Mouse (Mus musculus) mature B cell (primary cell): ENCODE measurements around the gene P4ha2.

Source experiments
- in situ Hi-C: fragments of 300-500 bp; cut with MboI; formaldehyde crosslinking; loops from 2 replicates; pipeline ENCODE4 v1.14.3; 2019

Gene P4ha2

DNA sequence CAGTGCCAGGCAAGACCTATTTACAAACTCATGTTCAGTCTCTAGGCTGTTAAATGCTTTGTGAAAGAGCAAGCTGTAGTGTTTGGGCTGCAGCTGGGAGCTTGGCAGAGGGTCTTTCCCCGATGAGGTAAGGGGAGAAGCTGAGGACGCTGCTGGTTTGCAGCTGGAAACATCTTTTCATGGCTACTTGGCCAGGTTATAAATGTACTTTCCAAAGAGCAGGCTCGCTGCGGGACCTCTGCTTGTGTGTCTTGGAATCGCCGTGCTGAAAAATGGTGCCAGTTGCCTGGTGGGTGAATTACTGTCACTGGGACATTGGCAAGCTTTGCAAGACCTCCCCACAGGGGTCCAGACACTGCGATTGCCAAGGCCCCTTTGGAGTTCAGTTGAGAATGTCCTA lies 7.3 kb downstream of the P4ha2 start:
- in situ Hi-C loops = no loop called here

DNA sequence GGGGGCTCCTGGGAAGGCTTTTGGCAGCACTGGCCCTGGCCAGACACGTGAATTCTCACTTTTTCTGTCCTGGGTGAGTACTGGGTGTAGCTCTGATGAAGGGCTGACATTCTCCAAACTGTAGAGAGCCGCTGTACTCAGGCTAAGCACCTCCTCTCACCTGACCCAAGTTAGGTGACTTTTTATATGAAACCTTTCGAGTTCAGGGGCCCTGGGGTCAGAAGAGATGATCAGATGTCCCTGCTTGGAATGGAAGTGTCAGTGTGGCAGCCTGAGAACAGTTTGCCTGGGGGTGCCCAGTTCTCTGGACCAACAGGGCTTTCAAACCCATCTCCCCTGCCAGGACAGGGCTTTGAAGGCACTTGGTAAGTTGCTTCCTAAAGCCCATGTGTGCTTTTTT lies 8.2 kb downstream of the P4ha2 start:
- in situ Hi-C loops = no loop called here

DNA sequence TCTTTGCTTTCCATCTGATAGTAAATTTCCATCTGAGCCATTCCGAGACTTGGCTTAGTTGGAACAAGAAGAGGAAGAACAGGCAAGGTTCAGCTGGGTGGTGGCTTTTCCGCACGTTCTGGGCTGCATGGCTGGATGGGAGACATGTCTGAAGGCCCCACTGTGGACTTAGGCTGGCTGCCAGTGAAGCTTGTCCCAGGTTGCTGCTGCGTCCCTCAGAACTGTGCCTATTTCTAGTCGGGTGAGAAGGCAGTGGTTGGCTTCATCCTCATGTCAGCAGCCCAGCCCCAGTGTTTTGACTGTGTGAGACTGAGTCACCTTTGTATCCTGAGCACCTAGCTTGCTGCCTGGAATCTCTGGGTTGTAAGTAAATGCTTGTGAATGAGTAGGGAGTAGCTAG lies 9.0 kb downstream of the P4ha2 start:
- in situ Hi-C loops = no loop called here

DNA sequence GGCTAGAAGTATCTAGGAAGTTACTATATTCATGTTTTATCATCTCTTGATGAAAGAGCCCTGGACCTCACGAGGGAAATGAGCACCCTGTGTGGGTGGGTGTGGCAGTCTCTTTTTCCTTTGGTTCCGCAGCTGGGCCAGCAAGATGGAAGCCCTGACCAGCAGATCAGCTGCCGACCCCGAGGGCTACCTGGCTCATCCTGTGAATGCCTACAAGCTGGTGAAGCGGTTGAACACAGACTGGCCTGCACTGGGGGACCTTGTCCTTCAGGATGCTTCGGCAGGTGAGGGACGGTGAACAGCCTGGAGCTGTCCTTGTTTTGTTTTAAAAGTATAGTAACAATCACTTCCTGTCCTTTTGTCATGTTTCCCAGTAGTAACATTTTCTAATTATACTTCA lies 11.4 kb downstream of the P4ha2 start:
- in situ Hi-C loops = no loop called here

DNA sequence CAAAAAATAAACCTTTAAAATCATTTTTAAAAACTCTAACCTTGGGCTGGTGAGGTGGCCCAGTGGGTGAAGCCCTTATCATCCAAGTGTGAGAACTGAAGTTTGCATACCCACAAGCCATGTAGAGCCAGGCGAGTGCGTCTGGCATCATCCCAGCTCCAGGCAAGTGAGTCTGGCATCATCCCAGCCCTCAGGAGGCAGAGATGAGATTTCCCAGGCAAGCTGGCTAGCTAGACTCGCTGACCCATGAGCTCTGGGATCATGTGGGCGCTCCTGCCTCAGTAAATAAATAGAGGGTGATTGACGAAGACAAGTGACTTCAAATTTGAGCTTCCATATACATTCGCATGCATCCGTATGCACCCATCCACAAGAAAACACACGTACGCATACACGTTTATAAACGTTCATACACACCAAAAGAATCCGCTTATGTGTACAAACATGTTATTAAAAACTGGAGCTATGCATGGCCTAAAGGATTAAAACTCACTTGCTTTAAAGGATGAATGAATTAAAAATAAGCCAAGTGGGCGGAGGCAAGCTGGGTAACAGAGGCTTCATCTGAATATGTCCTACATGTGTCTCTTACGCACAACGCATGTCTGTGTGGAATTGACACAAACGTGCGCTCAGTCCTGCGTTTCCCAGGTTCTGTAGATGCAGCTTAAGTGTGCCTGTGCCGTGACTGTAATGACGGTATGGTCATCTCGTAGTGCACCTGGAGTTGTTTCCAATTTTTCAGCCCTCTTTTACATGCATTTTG lies 12.3 kb downstream of the P4ha2 start:
- in situ Hi-C loops = no loop called here

DNA sequence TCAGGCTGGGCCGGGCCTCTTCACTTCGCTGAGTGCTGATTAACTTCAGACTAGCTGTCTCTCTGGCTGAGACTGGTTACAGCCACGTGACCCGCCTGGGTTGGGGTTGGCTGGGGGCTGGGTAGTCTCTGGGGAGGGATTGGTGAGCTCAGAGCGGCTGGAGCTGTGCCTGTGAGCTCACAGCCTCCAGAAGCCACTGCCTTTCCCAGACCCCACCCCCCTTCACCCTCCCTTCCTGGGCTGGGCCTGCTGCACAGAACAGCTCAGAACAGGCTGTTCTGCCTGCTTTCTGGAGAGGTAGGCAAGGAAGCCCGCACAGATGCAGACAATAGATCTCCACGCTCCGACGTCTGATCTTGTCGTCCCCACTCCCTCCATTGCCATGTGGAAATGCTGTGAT lies 13.0 kb downstream of the P4ha2 start:
- in situ Hi-C loops = no loop called here

DNA sequence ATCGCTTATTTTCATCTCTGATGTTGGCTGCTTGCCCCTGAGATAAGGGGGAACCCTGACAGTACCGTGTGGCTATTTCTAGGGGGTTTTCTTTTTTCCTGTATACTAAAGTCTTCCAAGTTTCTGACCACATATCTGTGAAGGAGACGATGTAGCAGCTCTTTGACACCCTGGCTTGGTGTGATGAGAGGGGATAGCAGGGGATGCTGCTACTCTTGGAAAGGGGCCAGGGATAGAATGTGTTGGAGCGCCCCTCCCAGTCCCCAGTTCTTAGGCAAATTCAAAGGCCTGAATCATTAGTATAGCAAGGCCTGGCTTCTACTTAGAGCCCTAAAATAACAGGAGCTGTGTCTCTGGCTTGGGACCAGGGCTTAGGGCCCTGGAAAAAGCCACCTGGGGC lies 13.5 kb downstream of the P4ha2 start:
- in situ Hi-C loops = no loop called here

DNA sequence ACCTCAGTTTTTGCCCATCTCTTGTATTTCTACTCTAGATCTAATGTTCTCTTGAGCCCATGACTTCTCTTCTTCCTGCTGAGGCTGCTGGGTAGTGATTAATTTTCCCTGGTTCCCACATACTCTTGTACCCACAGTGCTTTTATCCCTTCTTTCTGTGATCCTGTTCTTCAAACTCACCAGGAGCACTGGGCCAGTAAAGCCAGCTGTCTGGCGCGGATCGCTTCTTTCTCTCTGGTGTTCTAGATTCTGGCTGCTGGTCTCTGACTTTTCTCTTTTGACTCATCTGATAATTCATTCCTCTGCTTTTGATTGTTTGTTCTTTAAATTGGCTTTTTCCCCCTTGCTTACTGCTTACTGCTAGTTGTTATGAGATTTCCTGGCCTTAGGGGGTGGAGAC lies 14.9 kb downstream of the P4ha2 start:
- in situ Hi-C loops = no loop called here

DNA sequence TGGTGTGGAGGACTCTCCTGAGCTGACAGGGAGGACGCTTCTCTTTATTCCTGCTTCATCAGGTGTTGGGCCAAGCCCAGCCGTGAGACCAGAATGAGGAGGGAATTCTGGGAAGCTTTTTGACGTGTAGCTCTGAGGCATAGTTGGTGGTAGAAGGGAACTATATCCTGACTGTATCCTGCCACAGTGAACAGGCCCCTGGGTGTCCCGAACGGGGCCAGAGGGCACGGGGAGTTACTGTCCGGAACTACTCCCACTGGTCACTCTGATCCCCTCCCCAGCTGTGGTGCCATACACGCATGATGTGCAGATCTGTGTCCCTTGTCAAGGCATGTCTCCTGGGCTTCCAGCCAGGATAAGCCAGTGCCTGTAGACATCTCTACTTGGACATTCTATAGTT lies 15.4 kb downstream of the P4ha2 start:
- in situ Hi-C loops = no loop called here

DNA sequence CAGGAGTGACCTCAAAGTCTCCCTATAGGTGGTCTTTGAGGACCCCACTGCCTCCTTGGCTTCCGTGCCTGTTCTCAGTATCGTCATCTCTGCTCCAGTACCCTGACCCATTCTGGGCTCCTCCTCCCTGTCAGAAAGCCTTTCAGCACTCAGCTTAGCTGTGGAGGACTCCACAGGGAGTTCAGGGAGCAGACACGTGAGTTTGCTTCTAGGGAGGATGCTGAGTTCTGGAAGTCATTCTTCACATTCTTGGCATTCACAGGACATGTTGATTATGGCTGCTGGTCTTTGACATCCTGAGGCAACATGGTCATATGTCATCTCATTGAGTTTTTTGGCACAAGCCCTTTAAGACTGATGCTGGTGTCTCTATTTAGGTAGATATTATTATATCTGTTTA lies 16.0 kb downstream of the P4ha2 start:
- in situ Hi-C loops = no loop called here

DNA sequence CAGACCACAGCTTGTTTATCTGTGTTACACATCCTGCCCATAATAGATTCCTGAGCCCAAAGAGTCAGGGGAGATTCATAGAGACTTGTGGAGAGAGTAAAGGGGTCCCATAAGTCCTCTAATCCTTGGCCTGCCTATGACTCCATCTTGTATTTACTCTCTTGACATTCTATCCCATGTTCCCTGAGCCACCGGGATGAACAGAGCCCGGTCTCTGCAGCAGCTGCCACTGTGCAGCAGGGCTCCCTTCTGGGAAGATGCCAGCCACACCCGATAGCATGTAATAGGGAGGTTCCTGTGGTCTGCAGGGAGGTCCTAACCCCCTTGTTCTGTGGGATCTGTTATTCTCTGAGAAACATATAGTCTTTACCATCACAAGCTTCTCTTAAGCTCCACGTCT lies 16.5 kb downstream of the P4ha2 start:
- in situ Hi-C loops = no loop called here

DNA sequence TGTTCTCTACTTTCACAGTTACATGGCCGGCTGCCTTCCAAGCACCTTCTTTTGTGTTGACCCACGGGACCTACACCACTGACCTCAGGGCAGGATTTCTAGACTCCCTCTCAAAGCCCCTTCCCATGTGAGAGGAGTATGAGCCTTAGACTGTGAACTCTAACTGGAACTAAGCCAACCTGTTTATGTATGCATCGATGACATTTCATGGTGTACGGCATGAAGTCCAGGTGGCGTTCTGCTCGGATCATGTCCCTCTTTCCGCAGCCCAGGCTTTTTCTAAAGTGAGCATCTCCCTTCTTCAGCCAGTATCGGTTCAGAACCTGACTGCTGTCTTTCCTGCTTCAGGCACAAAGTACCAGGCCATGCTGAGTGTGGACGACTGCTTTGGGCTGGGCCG lies 17.2 kb downstream of the P4ha2 start:
- in situ Hi-C loops = no loop called here

DNA sequence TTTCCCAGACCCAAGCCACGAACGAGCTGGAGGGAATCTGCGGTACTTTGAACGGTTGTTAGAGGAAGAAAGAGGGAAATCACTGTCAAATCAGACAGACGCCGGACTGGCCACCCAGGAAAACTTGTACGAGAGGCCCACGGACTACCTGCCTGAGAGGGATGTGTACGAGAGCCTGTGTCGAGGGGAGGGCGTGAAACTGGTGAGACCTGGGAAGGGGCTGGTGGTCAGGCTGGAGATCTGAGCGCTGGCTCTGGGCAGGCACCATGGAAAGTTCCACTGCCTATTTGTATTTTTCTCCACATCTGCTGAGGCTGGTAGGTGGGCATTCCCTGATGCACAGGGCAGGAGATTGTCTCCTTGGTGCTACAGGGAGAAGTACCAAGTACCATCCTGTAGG lies 19.2 kb downstream of the P4ha2 start:
- in situ Hi-C loops = no loop called here

DNA sequence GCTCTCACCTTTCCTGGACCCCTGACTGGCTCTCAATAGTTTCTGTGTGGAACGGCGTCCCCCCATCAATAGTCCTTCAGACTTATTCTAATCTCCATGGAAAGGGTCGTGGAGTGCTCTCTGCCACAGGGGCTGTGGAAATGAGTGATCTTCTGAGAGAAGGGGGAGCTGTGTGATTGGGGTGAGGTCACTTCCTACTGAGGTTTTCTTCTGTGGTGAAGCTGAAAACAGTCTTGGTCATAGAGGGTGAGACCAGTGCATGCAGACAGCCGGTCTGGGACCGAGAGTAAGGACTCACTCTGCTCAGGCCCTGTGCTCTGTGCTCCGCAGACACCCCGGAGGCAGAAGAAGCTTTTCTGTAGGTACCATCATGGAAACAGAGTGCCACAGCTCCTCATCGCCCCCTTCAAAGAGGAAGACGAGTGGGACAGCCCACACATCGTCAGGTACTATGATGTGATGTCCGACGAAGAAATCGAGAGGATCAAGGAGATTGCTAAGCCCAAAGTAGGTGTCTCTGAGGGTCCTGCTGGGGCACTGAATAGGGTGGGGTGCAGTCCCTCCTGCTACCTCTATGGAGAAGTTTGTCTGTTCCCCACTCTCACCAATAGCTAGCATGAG lies 20.0 kb downstream of the P4ha2 start:
- in situ Hi-C loops = no loop called here

DNA sequence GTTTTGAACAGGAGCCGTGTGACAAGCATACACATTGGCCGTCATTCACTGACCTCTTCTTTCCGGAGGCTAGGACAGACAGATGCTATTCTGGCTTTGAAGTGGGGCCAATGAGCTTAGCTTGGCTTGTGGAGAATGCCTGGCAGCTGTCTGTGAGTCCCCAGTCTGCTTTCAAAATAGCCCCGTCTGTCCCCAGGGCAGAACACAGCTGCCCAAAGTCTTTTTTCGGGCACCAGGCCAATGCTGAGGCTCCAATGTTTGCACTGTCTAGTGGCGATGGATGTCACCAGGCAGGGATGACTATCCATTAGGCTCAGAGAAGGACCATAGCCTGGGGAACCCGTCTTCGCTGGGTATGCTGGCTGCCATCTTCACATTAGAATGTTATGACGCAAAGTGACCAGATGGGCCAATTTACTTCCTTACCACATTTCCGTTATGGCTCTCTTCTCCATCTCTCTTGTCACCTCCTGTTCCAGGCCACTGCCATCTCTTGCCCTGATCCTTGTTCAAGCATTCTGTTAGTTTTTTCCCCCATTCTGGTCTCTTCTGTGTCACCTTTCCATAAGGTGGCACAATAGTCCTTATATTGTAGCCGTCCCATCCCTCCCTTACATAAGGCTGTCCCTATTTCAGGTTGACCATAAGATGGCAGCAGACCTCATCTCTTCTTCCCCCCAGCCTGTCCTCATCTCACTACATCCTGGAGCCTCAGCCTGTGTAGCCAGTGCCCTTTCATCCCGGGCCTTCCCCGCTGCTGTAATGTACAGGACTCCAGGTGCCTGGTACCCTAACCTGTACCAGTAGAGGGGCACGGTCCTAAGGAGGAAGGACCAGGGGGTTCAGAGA lies 22.7 kb downstream of the P4ha2 start:
- in situ Hi-C loops = no loop called here

DNA sequence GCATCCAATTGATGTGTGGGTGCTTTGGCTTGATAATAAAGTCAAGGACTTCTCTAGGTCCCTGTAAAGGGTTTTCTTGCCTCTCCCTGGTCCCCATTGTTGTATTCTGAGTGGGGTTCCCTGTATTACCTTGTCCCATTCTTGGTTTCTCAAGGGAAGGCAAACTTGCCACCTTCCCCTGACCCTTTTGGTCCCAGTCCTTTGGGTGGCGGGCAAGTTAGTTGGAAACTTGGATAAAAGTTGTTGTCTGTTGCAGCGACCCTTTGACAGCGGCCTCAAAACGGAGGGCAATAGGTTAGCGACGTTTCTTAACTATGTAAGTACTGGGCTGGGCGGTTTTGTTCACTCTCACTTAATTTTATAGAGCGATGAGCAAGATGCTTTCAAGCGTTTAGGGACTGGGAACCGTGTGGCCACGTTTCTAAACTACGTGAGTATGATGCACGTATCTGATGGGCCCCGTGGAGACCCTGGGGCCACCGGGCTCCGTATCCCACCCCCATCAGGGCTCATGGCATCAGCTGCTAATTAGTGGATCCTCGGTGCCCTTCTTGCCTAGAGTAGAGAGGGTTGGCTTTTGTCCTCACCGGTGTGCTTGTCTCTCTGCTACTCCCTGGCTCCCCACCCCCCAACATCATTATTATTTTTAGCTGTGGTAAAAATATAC lies 26.2 kb downstream of the P4ha2 start:
- in situ Hi-C loops = no loop called here

DNA sequence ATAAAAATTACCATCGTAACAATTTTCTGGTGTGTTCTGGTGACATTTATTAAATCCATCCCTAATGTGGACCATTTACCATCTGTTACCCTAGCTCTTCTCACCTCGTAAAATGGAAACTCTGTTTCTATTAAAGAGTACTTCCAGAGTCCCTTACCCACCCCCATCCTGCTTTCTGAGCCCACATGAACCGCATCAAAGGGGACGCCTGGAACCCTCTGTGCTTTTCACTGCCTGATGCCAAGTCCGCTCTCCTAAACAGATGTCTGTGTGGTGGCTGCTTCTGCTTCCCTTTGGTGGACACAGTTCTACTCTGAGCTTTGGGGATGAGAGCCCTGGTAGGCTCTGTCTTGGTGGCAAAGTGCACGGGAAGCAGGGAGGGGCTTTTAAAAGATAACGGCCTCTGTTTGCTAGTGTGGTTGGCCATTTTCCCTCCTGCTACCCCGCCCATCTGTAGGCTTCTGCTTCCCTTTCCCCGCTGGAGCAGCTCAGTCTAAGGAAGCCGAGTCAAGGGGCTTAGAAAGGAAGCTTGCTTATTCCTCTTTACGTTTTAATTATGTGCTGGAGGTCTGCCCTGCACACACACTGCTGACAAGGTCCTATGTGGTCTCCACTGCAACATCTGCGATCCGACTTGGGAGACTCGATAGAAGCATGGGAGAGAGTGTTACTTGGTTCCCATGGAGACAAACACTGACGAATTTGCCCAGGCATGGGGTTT lies 26.9 kb downstream of the P4ha2 start:
- in situ Hi-C loops = no loop called here

DNA sequence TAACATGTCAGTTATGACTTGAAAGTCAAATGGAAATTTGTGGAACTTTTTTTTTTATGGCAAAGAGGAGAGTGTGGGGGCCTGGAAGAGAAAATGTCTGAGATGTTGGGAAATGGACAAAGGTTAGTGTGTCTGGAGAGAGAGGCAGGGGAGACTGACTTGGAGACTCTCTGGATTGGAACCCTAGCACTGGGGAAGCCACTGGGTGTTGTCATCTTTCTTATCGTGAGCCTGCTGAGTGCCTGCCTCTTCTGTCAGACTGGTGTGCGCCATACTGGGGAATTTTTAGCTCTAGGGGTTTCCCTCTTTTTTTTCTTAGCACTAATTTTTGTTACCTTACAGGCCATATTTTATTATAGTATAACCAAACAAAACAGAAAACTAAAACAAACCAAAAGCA lies 27.5 kb downstream of the P4ha2 start:
- in situ Hi-C loops = no loop called here

DNA sequence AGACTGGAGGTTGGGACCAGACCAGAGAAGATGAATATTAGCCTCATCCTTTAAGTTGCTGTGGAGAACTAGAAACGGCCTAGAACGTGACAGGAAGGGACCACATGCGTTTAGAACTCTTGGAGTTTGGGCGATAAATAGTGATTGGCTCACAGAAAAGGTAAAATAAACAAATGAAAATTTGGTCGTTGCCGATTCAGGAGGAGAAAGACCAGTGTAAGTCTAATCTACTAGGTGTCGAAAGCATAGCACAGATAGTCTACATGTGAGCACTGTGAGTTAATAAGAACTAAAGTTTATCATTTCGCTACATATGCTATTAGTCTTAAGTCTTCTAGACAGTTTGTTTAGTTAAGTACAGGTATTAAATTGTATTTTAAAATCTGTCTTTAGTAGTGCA lies 30.1 kb downstream of the P4ha2 start:
- in situ Hi-C loops = no loop called here

DNA sequence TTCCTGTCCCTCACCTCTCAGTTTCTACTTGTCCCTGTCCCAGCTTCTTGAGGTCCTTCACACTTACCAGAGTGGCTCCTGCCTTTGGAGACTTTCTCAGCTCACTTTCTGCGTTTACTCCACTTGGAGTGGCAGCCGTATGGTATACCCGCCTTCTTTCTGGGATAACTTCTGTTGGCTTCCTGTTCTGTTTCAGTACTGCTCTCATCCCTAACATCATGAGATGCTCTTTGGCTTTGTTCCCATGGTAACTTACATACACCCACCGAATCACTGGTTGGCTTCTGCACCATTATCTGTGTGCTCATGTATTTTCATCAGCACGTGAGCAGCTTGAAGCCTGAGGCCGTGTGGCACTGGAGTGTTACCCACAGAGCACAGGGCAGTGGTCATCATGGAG lies 30.8 kb downstream of the P4ha2 start:
- in situ Hi-C loops = no loop called here

DNA sequence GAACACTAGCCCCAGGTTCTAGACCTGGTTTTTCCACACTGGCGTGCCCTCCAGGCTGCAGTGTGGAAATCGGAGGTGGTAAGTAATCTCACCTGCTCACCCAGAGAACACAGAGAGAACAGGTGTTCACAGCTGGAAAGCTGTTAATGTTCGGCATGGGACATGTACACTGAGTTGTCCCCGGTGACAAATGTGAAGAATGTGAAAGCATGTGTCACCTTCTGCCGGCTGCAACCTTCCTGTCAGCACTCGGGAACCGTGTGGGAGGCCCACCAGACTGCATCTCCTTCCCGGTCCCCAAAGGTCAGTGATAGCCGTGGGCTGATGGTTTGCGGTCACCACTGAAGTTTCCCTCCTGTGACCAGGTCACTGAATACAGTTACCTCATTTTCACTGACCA lies 32.4 kb downstream of the P4ha2 start:
- in situ Hi-C loops = no loop called here

DNA sequence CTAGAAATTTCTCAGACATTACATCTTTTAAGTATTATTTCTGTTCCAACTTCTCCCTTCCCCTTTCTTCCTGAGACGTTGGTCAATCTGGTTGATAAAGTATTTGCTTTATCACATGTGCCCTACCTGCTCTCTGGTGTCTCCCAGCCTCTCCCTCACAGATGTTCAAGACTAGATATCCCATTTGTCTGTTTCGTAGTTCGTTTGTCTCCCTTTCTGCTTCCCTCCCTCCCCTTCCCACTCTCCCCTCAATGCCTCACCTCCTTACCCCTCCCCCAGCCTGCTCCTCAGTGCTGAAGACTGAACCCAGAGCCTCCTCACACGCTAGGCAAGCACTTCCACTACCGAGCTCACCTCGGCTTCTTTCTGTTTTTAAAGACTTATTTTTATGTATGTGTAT lies 35.0 kb downstream of the P4ha2 start:
- in situ Hi-C loops = no loop called here
